Mouse (Mus musculus) erythroid progenitor cell, adult 5-6 weeks (primary cell): ENCODE measurements around the gene Pnmt. TPM values are rescaled to one million over a fixed set of nuclear protein-coding genes. Genes with fewer than 3 reads are reported as not detected.

ENCODE experiments used
- ATAC-seq: replicated peaks from 2 replicates; pipeline ENCODE4 v1.8.0; 2016; ENCODE audit warnings: moderate number of reproducible peaks, mild to moderate bottlenecking, moderate TSS enrichment, inconsistent platforms; ENCODE audit not compliant: poor library complexity, low FRiP score, severe bottlenecking
- total RNA-seq, 2 experiments: library from RNA; stranded (forward) in 1 of 2; stranded (reverse) in 1 of 2; fragments of 150-400 nt in 1 of 2; fragments of 186-747, 209-891 nt in 1 of 2; gene quantifications; 2 replicates each; pipeline versions ENCODE4 v1.2.3 to v1.2.4; 2015 to 2017; ENCODE audit warnings: low replicate concordance in 2 of 2

Pnmt gene
- total RNA-seq (2015; ENCODE audit: low replicate concordance): not detected in 2 replicates
- total RNA-seq (2017; ENCODE audit: low replicate concordance): not detected in 2 replicates

GRCm38 (mm10) chr11:98385638-98386585 lies at the start of gene Pnmt:
Gene Pnmt, plus strand, starts transcription at chr11:98386450.
- ATAC-seq: no peak

GRCm38 (mm10) chr11:98338507-98338961 lies 47.7 kb upstream of the Pnmt start:
- ATAC-seq: no peak

GRCm38 (mm10) chr11:98339071-98339501 lies 47.2 kb upstream of the Pnmt start:
- ATAC-seq: no peak

GRCm38 (mm10) chr11:98339679-98340287 lies 46.5 kb upstream of the Pnmt start:
- ATAC-seq: no peak

GRCm38 (mm10) chr11:98340597-98340996 lies 45.7 kb upstream of the Pnmt start:
- no peak for ATAC-seq

GRCm38 (mm10) chr11:98341174-98341573 lies 45.1 kb upstream of the Pnmt start:
- no peak for ATAC-seq

GRCm38 (mm10) chr11:98342000-98342945 lies 44.0 kb upstream of the Pnmt start:
- ATAC-seq: peak; percentile 75

- ATAC-seq: 0 out of 2 replicates have a peak, but pooled peaks have one; percentile 53
These were observed 41.0 kb upstream of the Pnmt start for GRCm38 (mm10) chr11:98345253-98345652.

GRCm38 (mm10) chr11:98346168-98346567 lies 40.1 kb upstream of the Pnmt start:
- no peak for ATAC-seq

- ATAC-seq: no peak
These were observed 38.7 kb upstream of the Pnmt start for GRCm38 (mm10) chr11:98347385-98348082.

- no peak for ATAC-seq
These were observed 37.9 kb upstream of the Pnmt start, which contains the start of gene Ppp1r1b for GRCm38 (mm10) chr11:98348083-98348961. Gene Ppp1r1b, plus strand, starts transcription at chr11:98348404.

- no peak for ATAC-seq
These were observed 36.9 kb upstream of the Pnmt start for GRCm38 (mm10) chr11:98349308-98349707.

GRCm38 (mm10) chr11:98352272-98352990 lies 33.8 kb upstream of the Pnmt start:
- no peak for ATAC-seq

GRCm38 (mm10) chr11:98353651-98354211 lies 32.5 kb upstream of the Pnmt start:
- ATAC-seq: no peak

- ATAC-seq: no peak
These were observed 31.8 kb upstream of the Pnmt start for GRCm38 (mm10) chr11:98354445-98354844.

- no peak for ATAC-seq
These were observed 30.4 kb upstream of the Pnmt start for GRCm38 (mm10) chr11:98355732-98356299.
